Mouse (Mus musculus): ENCODE measurements around the gene Tmem59l.

Tmem59l gene

GRCm38 (mm10) chr8:70507027-70507393 lies 19.9 kb upstream of the Tmem59l start:
- no peak for DNase-seq (ENCODE audit: low read depth, low spot score)

DNA sequence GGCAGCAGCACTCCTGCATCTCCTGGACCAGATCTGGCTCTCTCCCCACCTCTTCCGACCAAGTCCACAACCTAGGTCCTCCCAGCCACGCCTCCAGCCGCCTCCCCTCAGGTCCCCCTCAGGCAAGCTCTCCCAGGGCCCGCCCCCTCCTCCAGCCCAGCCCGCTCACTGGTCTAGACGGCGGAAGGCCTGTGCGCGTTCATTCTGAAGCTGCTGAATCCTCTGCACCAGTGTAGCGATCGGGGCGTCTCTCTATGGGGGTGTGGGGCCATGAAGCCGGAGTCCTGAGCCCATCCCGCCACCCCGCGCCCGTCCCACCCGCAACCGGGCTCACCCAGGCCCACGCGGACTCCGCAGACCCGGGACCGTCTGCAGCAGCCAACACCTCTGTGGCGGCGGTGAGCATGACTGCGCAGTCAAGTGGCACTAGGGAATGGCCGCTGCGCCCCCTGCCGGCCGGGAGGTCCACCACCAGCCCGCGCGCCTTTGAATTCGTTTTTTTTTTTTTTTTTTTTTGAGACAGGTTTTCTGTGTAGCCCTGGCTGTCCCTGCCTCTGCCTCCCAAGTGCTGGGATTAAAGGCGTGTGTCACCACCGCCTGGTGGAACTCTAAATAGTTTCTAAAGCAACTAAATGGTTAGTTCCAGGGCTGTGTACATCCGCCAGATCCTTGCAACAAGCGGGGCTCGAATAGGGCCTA lies 19.3 kb upstream of the Tmem59l start, which contains the start of gene Rex1bd:
Rex1bd (minus strand) TSS at position 425 of the 699 bp plus-strand sequence.
- DNase-seq (ENCODE audit: low read depth, low spot score) = peak; percentile 96

- no peak for DNase-seq (ENCODE audit: low read depth, low spot score)
These were observed 18.7 kb upstream of the Tmem59l start for GRCm38 (mm10) chr8:70505698-70506327.

DNA sequence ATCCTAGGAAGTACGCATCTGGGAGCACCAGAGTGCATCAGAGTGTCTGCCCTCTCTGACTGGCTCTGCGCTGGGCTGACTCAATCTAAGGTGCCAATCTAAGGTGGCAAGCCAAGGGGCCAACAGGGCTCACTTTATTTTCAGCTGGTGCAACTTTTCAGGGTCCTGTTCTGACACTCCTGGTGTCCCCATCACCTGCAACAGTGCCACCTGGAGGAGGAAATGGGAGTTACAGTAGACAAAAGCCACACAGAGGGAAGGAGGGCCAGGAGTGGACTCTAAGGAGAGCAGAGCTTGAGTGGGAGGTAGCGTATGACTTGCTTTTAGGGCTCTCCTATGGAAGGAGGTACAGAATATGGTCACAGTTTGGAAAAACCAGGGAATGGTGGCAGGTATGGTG lies 17.7 kb upstream of the Tmem59l start:
- DNase-seq (ENCODE audit: low read depth, low spot score) = peak; percentile 86

- DNase-seq (ENCODE audit: low read depth, low spot score) = no peak
These were observed 17.1 kb upstream of the Tmem59l start for GRCm38 (mm10) chr8:70504291-70504716.

GRCm38 (mm10) chr8:70503062-70503750 lies 16.0 kb upstream of the Tmem59l start:
- peak; percentile 82 for DNase-seq (ENCODE audit: low read depth, low spot score)

- DNase-seq (ENCODE audit: low read depth, low spot score) = no peak
These were observed 15.4 kb upstream of the Tmem59l start for GRCm38 (mm10) chr8:70502540-70502939.

DNA sequence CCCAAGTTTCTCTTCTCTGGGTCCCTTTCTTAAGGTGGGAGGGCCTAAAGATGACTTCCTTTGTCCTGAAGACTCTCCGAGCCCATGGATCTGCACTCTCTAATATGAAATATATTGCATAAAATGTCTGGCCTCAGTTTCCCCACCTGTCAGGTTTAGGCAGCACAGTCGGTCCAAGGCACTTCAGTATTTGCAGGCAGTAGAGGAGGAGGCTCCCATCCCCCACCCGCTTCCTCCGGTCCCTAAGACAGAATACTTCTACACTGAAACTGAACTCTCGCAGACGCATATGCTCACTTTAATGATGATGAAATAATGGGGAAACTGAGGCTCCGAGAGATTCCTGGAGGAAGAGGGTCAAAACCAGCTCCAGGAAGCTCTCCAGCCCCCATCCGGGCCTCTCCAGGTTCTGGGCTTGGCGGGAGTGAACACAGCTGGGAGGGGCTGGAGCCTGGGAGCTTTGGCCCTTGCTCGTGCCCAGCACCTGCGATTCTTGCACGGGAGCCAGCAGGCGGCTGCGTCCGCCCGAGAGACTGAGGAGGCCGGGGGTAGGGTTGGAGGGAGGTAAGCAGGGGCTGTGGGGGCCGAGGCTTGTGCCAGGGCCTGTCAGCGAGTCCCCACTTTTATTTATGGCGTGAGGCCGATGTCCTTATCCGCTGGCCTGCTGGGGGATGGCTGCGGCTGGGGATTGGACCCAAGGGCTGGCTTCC lies 14.8 kb upstream of the Tmem59l start:
- DNase-seq (ENCODE audit: low read depth, low spot score) = no peak

DNA sequence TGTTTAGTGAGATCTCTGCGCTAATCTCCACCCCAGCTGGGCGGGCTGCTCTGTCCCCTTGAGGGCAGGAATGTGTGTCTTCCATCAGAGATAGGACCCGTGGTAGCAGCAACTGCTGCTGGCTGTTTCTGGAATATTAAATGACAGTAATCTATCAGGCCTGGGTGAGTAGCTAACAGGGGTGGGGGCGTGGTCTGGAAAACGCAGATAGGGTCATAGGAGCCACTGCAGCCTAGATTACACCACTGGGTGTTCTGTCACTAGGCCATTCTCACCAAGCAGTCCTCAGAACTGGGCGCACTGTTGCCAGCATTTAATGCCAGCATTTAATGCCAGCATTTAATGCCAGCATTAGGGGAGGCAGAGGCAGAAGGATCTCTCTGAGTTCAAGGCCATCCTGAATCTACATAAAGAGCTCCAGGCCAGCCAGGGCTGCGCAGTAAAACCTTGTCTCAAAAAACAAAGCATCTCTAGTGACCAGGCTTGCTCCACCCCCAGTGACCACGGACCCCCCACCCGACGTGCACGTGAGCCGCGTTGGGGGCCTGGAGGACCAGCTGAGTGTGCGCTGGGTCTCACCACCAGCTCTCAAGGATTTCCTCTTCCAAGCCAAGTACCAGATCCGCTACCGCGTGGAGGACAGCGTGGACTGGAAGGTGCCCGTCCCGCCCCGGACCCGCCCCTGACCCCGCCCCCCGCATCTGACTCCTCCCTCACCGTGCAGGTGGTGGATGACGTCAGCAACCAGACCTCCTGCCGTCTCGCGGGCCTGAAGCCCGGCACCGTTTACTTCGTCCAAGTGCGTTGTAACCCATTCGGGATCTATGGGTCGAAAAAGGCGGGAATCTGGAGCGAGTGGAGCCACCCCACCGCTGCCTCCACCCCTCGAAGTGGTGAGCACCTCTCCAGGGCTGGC lies 13.5 kb upstream of the Tmem59l start:
- DNase-seq (ENCODE audit: low read depth, low spot score) = peak; percentile 75

- DNase-seq (ENCODE audit: low read depth, low spot score) = no peak
These were observed 8.6 kb upstream of the Tmem59l start for GRCm38 (mm10) chr8:70495771-70496062.

GRCm38 (mm10) chr8:70495001-70495770 lies 8.0 kb upstream of the Tmem59l start:
- DNase-seq (ENCODE audit: low read depth, low spot score) = no peak

DNA sequence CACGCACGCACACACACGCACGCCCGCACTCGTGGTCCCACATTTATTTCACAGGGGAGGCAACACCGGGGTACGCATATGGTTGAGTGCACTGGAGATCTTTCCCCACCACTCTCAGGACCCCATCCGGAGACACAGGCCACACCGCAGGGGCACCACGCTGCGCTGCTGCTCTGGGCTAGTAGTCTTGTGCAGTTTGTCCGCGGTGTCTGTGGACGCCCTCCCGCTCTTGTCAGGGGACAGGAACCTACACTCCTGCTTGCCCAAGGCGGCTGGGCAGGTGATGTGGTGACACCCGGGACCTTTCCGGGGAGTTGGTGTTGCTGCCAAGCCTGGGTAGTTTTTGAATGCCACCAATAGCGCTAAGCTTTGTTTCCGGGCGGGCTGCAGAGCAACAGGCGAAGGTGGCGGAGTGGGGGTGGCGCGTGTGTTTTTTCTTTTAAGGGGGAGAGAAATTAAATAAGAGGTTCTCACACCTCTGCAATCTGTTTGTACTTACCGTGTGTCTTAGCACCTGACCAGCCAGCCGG lies 7.3 kb upstream of the Tmem59l start:
- peak; percentile 35 for DNase-seq (ENCODE audit: low read depth, low spot score)

DNA sequence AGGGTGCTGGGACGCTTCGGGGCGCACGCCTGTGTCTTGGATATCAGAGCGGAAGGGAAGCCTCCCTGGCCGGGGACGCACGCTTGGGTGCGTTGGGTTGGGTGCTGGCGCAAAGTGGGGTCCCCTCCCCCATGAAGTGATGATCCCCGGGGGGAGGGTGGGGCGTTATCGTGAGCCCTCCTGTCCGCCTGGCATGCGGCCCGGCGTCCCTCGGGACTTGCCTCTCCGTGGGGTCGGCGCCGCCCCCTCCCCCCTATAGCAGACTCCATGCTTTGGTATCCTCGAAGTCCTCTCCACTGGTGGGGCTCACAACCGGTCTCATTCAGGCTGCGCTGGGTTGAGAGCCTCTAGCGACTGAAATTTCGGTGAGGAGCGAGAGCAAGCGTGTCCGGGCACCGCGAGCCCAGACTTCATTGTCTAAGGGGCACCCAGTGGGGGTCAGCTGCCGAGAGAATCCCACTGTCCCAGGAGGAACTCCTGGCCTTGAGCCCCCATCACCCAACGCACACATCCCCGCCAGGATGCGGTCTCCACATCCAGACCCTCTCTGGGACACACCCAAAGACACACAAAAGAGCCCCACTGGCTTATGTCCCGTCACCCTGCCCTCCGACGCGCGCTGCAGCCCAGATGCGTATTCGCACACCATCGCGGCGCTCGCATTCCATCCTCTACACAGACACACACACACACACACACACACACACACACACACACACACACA lies 6.7 kb upstream of the Tmem59l start:
- no peak for DNase-seq (ENCODE audit: low read depth, low spot score)

DNA sequence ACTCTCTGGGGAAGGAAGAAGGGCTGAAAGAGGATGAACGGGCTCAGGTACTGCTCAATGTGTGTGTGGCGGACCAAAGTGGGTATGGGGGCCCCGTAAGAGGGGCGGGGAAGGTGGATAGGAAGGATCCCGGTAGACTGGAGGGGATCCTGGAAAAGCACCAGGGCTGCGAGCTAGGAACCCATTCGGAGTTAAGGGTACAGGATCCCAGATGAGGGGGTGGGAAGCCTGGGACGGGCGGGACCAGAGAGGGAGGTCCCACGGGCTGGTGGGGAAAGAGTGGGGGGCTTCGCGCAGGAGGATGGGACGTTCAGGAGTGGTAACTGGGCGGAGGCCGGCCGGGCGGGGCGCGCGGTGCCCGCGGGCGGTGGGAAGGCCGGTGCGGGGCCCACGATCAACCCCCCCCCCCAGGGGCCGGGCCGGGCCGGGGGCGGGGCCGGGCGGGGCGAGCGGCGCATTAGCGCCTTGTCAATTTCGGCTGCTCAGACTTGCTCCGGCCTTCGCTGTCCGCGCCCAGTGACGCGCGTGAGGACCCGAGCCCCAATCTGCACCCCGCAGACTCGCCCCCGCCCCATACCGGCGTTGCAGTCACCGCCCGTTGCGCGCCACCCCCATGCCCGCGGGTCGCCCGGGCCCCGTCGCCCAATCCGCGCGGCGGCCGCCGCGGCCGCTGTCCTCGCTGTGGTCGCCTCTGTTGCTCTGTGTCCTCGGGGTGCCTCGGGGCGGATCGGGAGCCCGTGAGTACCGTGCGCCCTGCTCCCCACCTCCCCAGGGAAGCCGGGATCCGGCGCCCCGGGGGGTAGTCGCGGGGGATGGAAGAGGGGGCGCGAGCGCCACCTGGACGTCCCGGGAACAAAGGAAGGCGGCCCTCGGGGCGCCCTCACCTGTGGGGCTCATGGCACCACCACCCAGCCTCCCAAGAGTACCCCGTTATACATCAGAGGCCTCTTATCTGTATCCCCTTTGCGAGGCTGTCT lies 5.8 kb upstream of the Tmem59l start, which contains the start of gene Crlf1:
Crlf1 (plus strand) TSS at position 495 of the 977 bp plus-strand sequence.
- DNase-seq (ENCODE audit: low read depth, low spot score) = no peak

DNA sequence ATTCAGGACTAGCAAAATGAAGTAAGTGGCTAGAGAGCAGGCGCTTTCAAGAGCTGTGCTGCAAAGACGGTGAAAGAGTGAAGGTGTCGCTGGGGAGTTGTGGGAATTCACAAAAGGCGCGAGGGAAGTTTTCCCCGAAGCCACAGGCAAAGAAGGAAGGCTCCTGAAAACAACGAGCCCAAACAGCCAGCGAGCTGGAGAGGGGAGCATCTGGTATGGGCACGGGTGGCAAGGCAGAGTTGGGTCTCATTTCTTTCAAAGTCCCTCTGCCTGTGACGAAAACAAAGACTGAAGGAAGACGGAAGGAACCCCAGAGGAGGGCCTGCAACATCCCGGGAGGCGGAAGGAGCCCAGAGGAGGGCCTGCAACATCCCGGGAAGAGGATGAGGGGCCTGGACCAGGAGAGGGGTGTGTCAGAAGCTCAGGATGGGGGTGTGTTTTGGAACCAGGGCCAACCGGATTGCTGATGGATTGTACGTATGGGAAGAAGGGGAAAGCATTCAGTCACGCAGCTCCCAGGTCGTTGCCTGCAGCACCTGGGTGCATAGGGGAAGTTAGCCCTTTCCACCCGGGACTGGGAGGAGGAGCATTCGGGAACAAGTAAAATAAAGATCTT lies 3.8 kb upstream of the Tmem59l start:
- no peak for DNase-seq (ENCODE audit: low read depth, low spot score)

GRCm38 (mm10) chr8:70490061-70490879 lies 3.1 kb upstream of the Tmem59l start:
- DNase-seq (ENCODE audit: low read depth, low spot score) = no peak

DNA sequence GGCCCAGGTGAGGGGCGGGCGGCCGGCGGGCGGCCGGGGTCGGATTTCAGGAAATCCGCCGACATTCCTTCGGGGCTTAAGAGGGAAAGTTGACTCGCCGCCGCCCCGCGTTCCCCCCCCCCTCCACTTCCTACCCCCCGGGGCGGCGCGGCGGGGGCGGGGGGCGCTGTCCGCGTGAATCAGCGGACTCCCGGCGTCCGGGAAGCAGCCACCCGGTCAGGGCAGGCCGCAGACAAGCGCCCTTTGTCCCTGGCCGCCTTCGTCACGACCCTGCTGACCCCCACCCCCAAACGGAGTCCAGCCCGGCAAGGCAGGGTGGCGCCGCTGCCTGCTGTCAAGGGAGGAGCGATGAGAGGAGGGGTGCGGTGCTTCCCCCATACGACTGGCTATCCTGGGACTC lies 2.4 kb upstream of the Tmem59l start:
- DNase-seq (ENCODE audit: low read depth, low spot score) = no peak

Data from CD4-positive, CD25-positive, alpha-beta regulatory T cell, adult 2 months (primary cell).